11 mouse cellular contexts compared by ENCODE assay signal in genomic region chr1:159889012-159889765, GRCm38 (mm10).
DNase-seq lines count a peak whose midpoint lies in the region; ATAC-seq and TF ChIP-seq lines count a peak whose summit lies in the region.
"Had no signal": no experiment of that assay in that cellular context is flagged by ENCODE, and none has a peak within 500 bp of the region (broad histone marks: within the 10 kb centered on the region; RNA-seq: fewer than 3 reads in every experiment).

No protein-coding gene starts in this region.

- no peak for TF ChIP-seq POLR2A in olfactory bulb, adult 2 months (IDR thresholded peaks at IDR 0.05; ENCODE audit: insufficient read depth, low read depth, low read length)

- peak; percentile 59 for DNase-seq in ovary, adult 18-20 months (ENCODE audit: low spot score)
- DNase-seq in ovary, postnatal 10 days (ENCODE audit: low spot score), result no peak
- DNase-seq in adrenal gland, postnatal 10 days, result peak; percentile 31
- peak; percentile 6 for DNase-seq in heart, postnatal 4 days
- no peak for DNase-seq in kidney, postnatal 25 days
- no peak for DNase-seq in limb, embryonic 10.5 days (ENCODE audit: low spot score)
- DNase-seq: kidney, adult 11 months; liver, embryonic 13.5 days had no signal

- H3K9me3 ChIP-seq in limb, embryonic 10.5 days (replicated peaks), result no peaks in the 10 kb centered on the region
- H3K9me3 ChIP-seq in kidney, embryonic 15.5 days (replicated peaks), result no peaks in the 10 kb centered on the region
- H3K9me3 ChIP-seq: liver, embryonic 13.5 days; neural tube, embryonic 13.5 days had no signal

- no peak overlapping the region for H3K9ac ChIP-seq in kidney, embryonic 15.5 days
- H3K9ac ChIP-seq: liver, embryonic 13.5 days; neural tube, embryonic 13.5 days had no signal

- H3K27me3 ChIP-seq in limb, embryonic 10.5 days (ENCODE audit: low read depth, poor library complexity, severe bottlenecking), result no peaks in the 10 kb centered on the region
- H3K27me3 ChIP-seq in kidney, embryonic 15.5 days, result no peaks in the 10 kb centered on the region
- H3K27me3 ChIP-seq: liver, embryonic 13.5 days; neural tube, embryonic 13.5 days had no signal

- peak overlapping the region; percentile 77 for H3K27ac ChIP-seq in olfactory bulb, adult 2 months (ENCODE audit: insufficient read depth, low read depth, low read length)
- H3K27ac ChIP-seq in limb, embryonic 10.5 days, result no peak overlapping the region
- no peak overlapping the region for H3K27ac ChIP-seq in kidney, embryonic 15.5 days
- H3K27ac ChIP-seq: liver, embryonic 13.5 days; neural tube, embryonic 13.5 days had no signal

- no peak overlapping the region for H3K4me3 ChIP-seq in olfactory bulb, adult 2 months (ENCODE audit: insufficient read depth, low read depth, low read length)
- H3K4me3 ChIP-seq in limb, embryonic 10.5 days, result no peak overlapping the region
- H3K4me3 ChIP-seq in kidney, embryonic 15.5 days (replicated peaks), result no peak overlapping the region
- H3K4me3 ChIP-seq: liver, embryonic 13.5 days; neural tube, embryonic 13.5 days had no signal

- H3K36me3 ChIP-seq in limb, embryonic 10.5 days, result no peaks in the 10 kb centered on the region
- H3K36me3 ChIP-seq in kidney, embryonic 15.5 days, result no peaks in the 10 kb centered on the region
- H3K36me3 ChIP-seq: liver, embryonic 13.5 days; neural tube, embryonic 13.5 days had no signal

- ATAC-seq in kidney, embryonic 15.5 days (replicated peaks; ENCODE audit: low FRiP score), result no peak

- peaks cover 5% of the 10 kb centered on the region for H3K4me1 ChIP-seq in olfactory bulb, adult 2 months (ENCODE audit: control insufficient read depth, insufficient read depth, low read length)
- H3K4me1 ChIP-seq in limb, embryonic 10.5 days, result no peaks in the 10 kb centered on the region
- no peaks in the 10 kb centered on the region for H3K4me1 ChIP-seq in kidney, embryonic 15.5 days
- H3K4me1 ChIP-seq: liver, embryonic 13.5 days; neural tube, embryonic 13.5 days had no signal

- H3K4me2 ChIP-seq in kidney, embryonic 15.5 days, result no peak overlapping the region
- H3K4me2 ChIP-seq: liver, embryonic 13.5 days; neural tube, embryonic 13.5 days had no signal

- WGBS in olfactory bulb, adult 2 months, result 64% methylated on average over 17 of the region's 17 CpGs
- WGBS in limb, embryonic 10.5 days, result 93% methylated on average over 17 of the region's 17 CpGs
- WGBS in kidney, embryonic 15.5 days, result 83% methylated on average over 17 of the region's 17 CpGs

- TF ChIP-seq CTCF in olfactory bulb, adult 2 months (IDR thresholded peaks at IDR 0.05; ENCODE audit: insufficient read depth, low read depth, low read length), result no peak

Comparison
In these comparisons a context has a peak if more than half of its experiments do, and no peak if none do; other contexts are left out.
1. DNase-seq: peak in ovary, adult 18-20 months (single experiment), adrenal gland, postnatal 10 days (single experiment) and heart, postnatal 4 days (single experiment); none in ovary, postnatal 10 days (single experiment), kidney, postnatal 25 days (0 of 2) and limb, embryonic 10.5 days (single experiment).